Mouse (Mus musculus) duodenum, adult 2 months (tissue): Measurements from ENCODE around the gene Epm2aip1. TPM values are rescaled to one million over a fixed set of nuclear protein-coding genes. Genes with fewer than 3 reads are reported as not detected.

Source experiments
- polyA plus RNA-seq: library from polyadenylated mRNA; depleted of rRNA; stranded (reverse); fragments of >200 nt; gene quantifications from 2 replicates; pipeline ENCODE4 v1.2.3, GENCODE M21; 2012; ENCODE audit warnings: low replicate concordance; rRNA removed

The Epm2aip1 gene
- 1.0 and 2.3 TPM in 2 replicates for polyA plus RNA-seq

DNA sequence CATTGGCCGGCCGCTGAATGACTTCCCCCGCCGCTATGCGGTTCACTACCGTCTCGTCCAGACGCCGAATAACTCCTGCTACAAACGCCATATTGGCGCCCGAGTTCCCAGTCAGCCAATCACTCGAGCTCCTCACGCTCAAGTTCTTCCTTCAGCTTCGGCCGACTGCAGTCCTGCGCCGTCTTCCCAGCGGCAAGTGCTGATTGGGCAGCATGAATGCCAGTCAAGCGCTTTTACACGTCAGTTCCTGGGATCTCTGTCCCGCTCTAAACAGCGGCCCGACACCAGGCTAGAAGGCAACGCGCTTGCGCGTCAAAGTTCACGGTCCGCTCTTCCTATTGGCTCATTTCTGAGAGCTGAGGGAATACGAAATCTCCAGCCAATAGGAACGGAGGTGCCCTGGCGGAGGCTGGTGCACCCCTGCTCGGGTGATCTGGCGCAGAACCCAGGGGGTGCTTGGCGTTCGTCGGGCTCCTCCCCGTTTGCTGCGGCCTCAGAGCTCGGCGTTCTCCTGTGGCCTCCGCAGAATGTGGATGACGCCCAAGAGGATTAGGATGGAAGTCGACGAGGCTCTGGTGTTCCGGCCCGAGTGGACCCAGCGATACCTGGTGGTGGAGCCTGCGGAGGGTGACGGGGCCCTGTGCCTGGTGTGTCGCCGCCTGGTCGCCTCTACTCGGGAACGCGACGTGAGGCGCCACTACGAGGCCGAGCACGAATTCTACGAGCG, at the start of gene Epm2aip1, which contains the start of gene Mlh1:
Gene Epm2aip1, plus strand, starts transcription at position 496 of the 727 bp plus-strand sequence.
Gene Mlh1, minus strand, starts transcription at position 358 of the 727 bp plus-strand sequence.

DNA sequence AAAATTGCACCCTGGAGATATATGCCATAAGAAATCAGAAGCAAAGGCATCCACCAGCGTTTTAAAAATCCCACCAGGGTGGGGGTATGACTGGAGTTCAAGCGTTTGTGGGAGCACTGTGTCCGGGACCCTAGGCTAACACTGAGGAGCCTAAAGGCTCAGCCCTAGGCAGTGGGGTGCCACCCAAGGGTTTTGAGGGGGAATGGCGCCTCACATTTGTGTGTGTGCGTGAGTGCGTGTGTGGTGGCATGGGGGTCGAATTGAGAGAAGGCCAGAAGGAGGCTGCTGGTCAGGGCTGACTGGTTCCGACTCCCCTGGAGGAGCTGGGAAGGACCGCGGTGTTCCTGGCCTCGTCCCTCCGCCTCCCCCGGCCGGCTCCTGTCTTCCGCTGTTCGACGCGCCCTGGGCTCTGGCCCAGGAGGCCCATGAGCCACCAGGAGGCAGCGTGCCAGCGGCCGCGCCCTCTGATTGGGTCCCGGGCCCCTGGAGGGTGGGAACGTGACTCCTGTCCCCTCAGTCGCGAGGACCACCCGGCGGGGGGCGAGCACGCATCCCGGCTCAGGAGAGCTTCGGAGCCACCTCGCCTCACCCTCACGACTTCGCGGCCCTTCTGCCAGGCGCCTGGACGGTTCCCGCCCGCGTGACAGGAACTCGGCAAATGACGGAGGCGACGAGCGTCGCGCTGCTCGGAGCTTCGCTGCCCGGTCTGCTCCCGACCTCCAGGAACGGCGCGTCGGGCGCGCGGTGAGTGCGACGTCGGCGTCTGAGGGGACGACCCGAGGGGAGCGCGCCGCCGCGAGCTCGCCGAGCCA, 39.5 kb downstream of the Epm2aip1 start, which contains the start of gene Trank1:
Gene Trank1, plus strand, starts transcription at position 709 of the 812 bp plus-strand sequence.

Other genes with a start within 250 kb of the Epm2aip1 start
- gene Ccrl2, start 214.4 kb upstream of the Epm2aip1 start, polyA plus RNA-seq = 2.1 and 2.9 TPM in 2 replicates
- 8.3 and 10.2 TPM in 2 replicates for gene Lrrfip2, start 154.3 kb upstream of the Epm2aip1 start, polyA plus RNA-seq
- 4.0 and 8.6 TPM in 2 replicates for gene Mlh1, start 138 bp upstream of the Epm2aip1 start, polyA plus RNA-seq
- 0.08 and 0.11 TPM in 2 replicates for gene Trank1, start 39.8 kb downstream of the Epm2aip1 start, polyA plus RNA-seq
- gene Dclk3, start 167.2 kb downstream of the Epm2aip1 start, polyA plus RNA-seq = 1.0 and 1.4 TPM in 2 replicates